Mouse (Mus musculus) liver, embryonic 15.5 days (tissue): ENCODE measurements around the gene Rln1. TPM values are rescaled to one million over a fixed set of nuclear protein-coding genes. Genes with fewer than 3 reads are reported as not detected.
A peak's percentile ranks its signal among the peaks of the same experiment; 100 is the strongest.

Source experiments
- ATAC-seq: fragments of 200-750 bp; cut with Nextera tagmentation; 2 replicates; pipeline ENCODE4 v1.8.0; 2017; ENCODE audit warnings: moderate number of reproducible peaks, mild to moderate bottlenecking, moderate library complexity; ENCODE audit not compliant: insufficient read depth
- H3K27ac ChIP-seq: fragments of 300-500 bp; sonication (generic); replicated peaks from 2 replicates; pipeline ENCODE4 v1.5.1; 2015; ENCODE audit warnings: mild to moderate bottlenecking, inconsistent platforms
- H3K27me3 ChIP-seq: fragments of 300-500 bp; sonication (generic); 2 replicates; pipeline ENCODE4 v1.6.1; 2015; ENCODE audit warnings: mild to moderate bottlenecking, inconsistent platforms
- H3K36me3 ChIP-seq: fragments of 300-500 bp; sonication (generic); replicated peaks from 2 replicates; pipeline ENCODE4 v1.6.1; 2015; ENCODE audit warnings: moderate library complexity, mild to moderate bottlenecking, inconsistent platforms
- H3K4me1 ChIP-seq: fragments of 300-500 bp; sonication (generic); replicated peaks from 2 replicates; pipeline ENCODE4 v1.6.1; 2015; ENCODE audit warnings: inconsistent platforms
- H3K4me2 ChIP-seq: fragments of 300-500 bp; sonication (generic); 2 replicates; pipeline ENCODE4 v1.6.1; 2015; ENCODE audit warnings: moderate library complexity, mild to moderate bottlenecking, inconsistent platforms
- H3K4me3 ChIP-seq: fragments of 300-500 bp; sonication (generic); replicated peaks from 2 replicates; pipeline ENCODE4 v1.5.1; 2015; ENCODE audit warnings: mild to moderate bottlenecking, inconsistent platforms
- H3K9ac ChIP-seq: fragments of 300-500 bp; sonication (generic); 2 replicates; pipeline ENCODE4 v1.6.1; 2015; ENCODE audit warnings: moderate library complexity, mild to moderate bottlenecking, inconsistent platforms
- H3K9me3 ChIP-seq: fragments of 300-500 bp; sonication (generic); replicated peaks from 2 replicates; pipeline ENCODE4 v1.6.1; 2016; ENCODE audit warnings: inconsistent platforms
- WGBS: fragments of 180-500 bp; shearing (Covaris S2); methylation state at CpG from one replicate; pipeline ENCODE4 v1.1.7; 2015; ENCODE audit warnings: mixed read lengths; ENCODE audit not compliant: insufficient replicate concordance; 5-methylcytosine and 5-hydroxymethylcytosine counted together
- polyA plus RNA-seq: library from polyadenylated mRNA; unstranded; fragments of >200 nt; fragmentation: Nextera tagmentation; extraction: Ambion mirVana; gene quantifications from 2 replicates; pipeline ENCODE4 v1.2.1, GENCODE M21; 2015

The Rln1 gene
- not detected in 2 replicates for polyA plus RNA-seq

DNA sequence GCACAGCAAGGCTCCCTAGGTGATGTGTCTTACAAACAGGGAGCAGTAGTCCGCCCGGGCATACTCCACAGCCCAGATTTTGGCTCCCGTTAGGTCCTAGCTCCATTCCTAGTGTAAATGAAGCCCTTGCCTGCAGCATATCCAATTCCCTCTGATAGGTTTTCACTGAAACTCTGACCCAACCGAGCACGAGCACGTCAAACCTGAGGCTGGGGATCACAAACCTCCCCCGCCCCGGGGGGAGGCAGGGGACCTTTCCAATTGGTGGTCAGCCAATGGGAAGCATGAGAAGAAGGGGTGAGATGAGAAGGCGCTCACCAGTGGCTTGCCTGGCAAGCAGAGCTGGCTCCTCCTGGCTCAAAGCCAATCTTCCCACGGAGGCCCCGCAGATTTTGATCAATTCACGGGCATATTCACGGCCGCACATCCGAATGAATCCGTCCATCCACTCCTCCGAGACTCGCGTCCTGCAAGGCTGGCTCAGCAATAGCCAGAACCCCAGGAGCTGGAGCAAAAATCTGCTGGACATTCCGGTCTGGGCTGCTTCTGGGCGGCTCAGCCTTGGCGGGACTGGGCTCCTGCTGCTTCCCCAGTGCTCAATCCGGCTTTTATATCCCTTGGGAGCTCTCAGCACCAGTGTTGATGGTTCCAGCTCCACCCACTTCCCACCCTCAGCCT, at the start of gene Rln1:
Gene Rln1, minus strand, starts transcription at position 603 of the 678 bp plus-strand sequence.
- Histone ChIP-seq H3K27me3 (peaks cover 48% of the 10 kb centered on the region), H3K9me3 (no peaks in the 10 kb centered on the region), H3K36me3 (no peaks in the 10 kb centered on the region), H3K4me2 (peak within 1 kb of the TSS; percentile 48), H3K4me3 (peak within 1 kb of the TSS; percentile 7; the same call in 1 of the 2 replicates), H3K27ac (no peak within 1 kb of the TSS), H3K4me1 (0 out of 2 replicates have a peak, but pooled peaks cover 4% of the 10 kb centered on the region), H3K9ac (no peak within 1 kb of the TSS)
- no peak for ATAC-seq
- WGBS = 9% methylated on average over 23 of the region's 23 CpGs

DNA sequence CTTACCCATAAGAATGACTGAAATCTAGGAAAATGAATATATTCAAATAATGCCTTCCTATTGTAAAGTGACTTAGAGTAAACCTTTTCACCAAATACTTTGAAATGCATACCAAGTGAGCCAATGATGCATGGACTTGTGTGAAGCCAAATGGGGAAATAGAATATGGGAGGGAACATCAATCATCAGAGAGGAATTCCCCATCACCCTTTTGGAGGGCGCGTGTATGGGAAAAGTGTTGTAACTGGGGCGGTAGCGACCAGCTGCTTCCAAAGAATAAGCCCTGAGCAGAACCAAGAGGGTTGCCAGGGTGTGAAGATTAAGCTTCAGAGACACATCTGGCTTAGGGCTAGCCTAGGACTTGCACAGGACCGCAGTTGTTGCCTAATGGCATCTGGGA, 48.9 kb upstream of the Rln1 start:
- H3K4me2 ChIP-seq = no peak overlapping the region
- no peak overlapping the region for H3K4me3 ChIP-seq
- no peak overlapping the region for H3K9ac ChIP-seq
- H3K4me1 ChIP-seq = 0 out of 2 replicates have a peak, but pooled peaks cover 10% of the 10 kb centered on the region
- H3K27ac ChIP-seq = no peak overlapping the region
- no peaks in the 10 kb centered on the region for H3K27me3 ChIP-seq
- no peaks in the 10 kb centered on the region for H3K36me3 ChIP-seq
- no peaks in the 10 kb centered on the region for H3K9me3 ChIP-seq
- WGBS = 77% methylated on average over 5 of the region's 5 CpGs
- no peak for ATAC-seq

DNA sequence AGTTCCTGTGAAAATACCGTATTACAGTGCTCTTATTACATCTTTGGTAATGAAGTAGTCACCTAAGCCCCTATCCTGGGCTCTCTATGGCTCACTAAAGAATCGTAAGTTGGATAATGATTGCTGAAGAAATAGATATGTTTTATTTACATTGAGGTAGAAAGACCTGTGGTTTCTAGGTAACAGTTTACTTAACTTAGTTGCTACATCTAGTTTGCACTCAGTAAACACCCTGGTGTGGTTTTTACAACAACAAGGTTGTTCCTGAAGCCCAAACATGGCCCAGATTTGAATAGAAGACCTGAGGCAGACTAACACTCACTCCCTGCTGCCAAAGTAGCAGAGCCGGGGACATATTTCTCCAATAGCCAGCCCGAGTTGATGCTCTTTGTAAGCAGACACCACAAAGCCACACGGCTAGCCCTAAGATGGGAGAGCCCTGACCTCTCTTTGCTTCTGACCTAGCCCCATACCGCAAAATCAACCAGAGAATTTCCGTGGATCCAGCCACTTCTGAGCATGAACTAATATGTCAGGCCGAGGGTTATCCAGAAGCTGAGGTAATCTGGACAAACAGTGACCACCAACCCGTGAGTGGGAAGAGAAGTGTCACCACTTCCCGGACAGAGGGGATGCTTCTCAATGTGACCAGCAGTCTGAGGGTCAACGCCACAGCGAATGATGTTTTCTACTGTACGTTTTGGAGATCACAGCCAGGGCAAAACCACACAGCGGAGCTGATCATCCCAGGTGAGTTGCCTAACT, 45.6 kb upstream of the Rln1 start:
- H3K4me3 ChIP-seq = no peak overlapping the region
- 0 out of 2 replicates have a peak, but pooled peaks cover 10% of the 10 kb centered on the region for H3K4me1 ChIP-seq
- no peak overlapping the region for H3K27ac ChIP-seq
- WGBS = 69% methylated on average over 14 of the region's 14 CpGs
- no peak overlapping the region for H3K4me2 ChIP-seq
- no peaks in the 10 kb centered on the region for H3K27me3 ChIP-seq
- no peak for ATAC-seq
- no peaks in the 10 kb centered on the region for H3K9me3 ChIP-seq
- no peaks in the 10 kb centered on the region for H3K36me3 ChIP-seq
- H3K9ac ChIP-seq = no peak overlapping the region

DNA sequence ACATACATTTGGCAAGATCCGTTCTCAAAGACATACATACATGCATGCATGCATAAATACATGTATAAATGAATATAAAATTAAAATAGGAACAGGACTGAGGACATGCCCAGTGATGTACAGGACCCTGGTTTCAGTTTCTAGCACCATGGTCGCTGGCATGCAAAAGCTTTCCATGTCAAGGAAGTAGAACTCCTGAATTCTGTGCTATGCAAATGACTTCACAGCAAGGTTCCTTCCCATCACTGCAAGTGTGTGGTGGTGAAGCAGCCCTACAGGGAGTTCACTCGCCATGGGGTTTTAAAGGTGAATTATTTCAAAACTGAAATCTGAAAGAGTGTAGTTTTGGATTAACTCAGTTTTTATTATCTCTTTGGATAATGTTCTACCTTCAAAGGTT, 41.9 kb upstream of the Rln1 start:
- H3K4me1 ChIP-seq = peaks cover 13% of the 10 kb centered on the region
- no peaks in the 10 kb centered on the region for H3K36me3 ChIP-seq
- no peak overlapping the region for H3K4me3 ChIP-seq
- ATAC-seq = no peak
- H3K9ac ChIP-seq = no peak overlapping the region
- H3K9me3 ChIP-seq = no peaks in the 10 kb centered on the region
- no peak overlapping the region for H3K27ac ChIP-seq
- no peaks in the 10 kb centered on the region for H3K27me3 ChIP-seq
- 65% methylated on average over 3 of the region's 3 CpGs for WGBS
- H3K4me2 ChIP-seq = no peak overlapping the region

DNA sequence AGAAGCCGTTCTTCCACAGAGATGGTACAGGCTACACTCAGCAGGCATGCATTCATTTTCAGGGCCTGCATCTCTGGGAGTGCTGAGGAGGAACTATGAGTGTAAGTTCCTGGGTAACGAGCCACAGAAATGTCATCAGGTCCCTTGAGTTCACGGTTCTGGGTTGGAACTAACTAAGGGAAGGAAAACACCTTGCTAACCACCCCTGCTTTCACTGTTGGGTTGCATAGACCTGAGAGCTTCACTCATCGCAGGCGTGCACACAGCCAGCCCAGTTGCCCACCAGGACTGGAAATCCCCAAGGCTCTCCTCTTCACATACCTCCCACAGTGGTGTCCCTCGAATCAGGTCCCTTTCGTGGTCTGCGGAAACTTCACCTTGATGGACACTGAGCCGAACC, 40.5 kb upstream of the Rln1 start:
- Histone ChIP-seq H3K9ac (no peak overlapping the region), H3K27me3 (no peaks in the 10 kb centered on the region), H3K9me3 (no peaks in the 10 kb centered on the region), H3K4me2 (no peak overlapping the region), H3K4me1 (peaks cover 12% of the 10 kb centered on the region), H3K27ac (no peak overlapping the region), H3K4me3 (no peak overlapping the region), H3K36me3 (no peaks in the 10 kb centered on the region)
- no peak for ATAC-seq
- WGBS = 81% methylated on average over 9 of the region's 9 CpGs

DNA sequence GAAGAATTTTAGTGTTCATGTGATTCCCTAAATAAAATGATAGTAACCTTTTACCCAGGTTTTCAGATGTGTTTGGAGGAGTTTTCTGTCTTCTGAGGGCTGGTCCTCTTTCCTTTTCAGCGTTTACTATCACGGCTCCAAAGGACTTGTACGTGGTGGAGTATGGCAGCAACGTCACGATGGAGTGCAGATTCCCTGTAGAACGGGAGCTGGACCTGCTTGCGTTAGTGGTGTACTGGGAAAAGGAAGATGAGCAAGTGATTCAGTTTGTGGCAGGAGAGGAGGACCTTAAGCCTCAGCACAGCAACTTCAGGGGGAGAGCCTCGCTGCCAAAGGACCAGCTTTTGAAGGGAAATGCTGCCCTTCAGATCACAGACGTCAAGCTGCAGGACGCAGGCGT, 39.0 kb upstream of the Rln1 start:
- Histone ChIP-seq H3K27ac (no peak overlapping the region), H3K4me3 (no peak overlapping the region), H3K4me2 (no peak overlapping the region), H3K9me3 (no peaks in the 10 kb centered on the region), H3K27me3 (no peaks in the 10 kb centered on the region), H3K36me3 (no peaks in the 10 kb centered on the region), H3K9ac (no peak overlapping the region), H3K4me1 (peaks cover 17% of the 10 kb centered on the region)
- WGBS = 74% methylated on average over 11 of the region's 11 CpGs
- no peak for ATAC-seq

DNA sequence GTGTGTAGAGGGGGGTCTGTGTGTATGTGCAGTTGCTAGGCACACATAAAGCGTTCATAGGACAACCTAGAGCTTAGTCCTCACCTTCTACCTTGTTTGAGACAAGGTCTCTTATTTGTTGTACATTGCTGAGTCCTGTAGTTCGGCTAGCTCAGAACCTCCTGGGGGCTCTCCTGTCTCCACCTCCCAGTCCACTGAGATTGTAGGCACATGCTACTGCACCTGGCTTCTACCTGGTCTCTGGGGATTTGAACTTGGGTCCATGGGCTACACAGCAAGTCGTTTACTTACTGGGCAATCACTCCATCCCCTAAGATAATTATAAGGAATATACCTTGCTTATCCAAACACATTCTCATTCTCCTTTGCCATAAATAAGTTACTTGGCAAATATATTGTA, 38.2 kb upstream of the Rln1 start:
- Histone ChIP-seq H3K9me3 (no peaks in the 10 kb centered on the region), H3K9ac (no peak overlapping the region)
- 63% methylated on average over 3 of the region's 3 CpGs for WGBS

DNA sequence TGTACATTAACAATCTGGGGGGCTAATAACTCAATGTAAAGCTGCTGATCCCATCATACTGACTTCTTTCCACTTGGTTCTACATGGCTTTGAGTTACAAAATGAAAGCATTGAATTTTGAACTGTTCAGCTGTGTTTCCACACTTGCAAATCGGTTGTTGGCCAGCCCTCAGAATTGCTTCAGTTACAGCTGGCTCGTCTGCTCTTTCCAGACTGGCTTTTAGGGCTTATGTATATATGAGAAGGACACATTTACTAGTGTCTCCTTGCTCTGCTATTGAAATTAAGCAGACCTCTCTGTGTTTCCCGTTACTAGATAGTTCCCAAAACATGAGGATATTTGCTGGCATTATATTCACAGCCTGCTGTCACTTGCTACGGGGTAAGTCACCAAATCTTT, 37.7 kb upstream of the Rln1 start:
- H3K4me3 ChIP-seq = peak overlapping the region; percentile 34
- H3K4me1 ChIP-seq = peaks cover 27% of the 10 kb centered on the region
- peak overlapping the region; percentile 5; the same call in 1 of the 2 replicates for H3K9ac ChIP-seq
- no peaks in the 10 kb centered on the region for H3K9me3 ChIP-seq
- peak overlapping the region; percentile 51 for H3K27ac ChIP-seq
- no peak for ATAC-seq
- WGBS = 44% methylated on average over 4 of the region's 4 CpGs
- no peaks in the 10 kb centered on the region for H3K36me3 ChIP-seq
- H3K4me2 ChIP-seq = peak overlapping the region; percentile 44
- no peaks in the 10 kb centered on the region for H3K27me3 ChIP-seq

More for the DNA sequence above, 38.2 kb upstream of the Rln1 start:
- peaks cover 23% of the 10 kb centered on the region for H3K4me1 ChIP-seq
- H3K27me3 ChIP-seq = no peaks in the 10 kb centered on the region
- no peak for ATAC-seq
- H3K4me3 ChIP-seq = no peak overlapping the region
- no peak overlapping the region for H3K27ac ChIP-seq
- no peaks in the 10 kb centered on the region for H3K36me3 ChIP-seq
- no peak overlapping the region; the same call in 1 of the 2 replicates for H3K4me2 ChIP-seq

DNA sequence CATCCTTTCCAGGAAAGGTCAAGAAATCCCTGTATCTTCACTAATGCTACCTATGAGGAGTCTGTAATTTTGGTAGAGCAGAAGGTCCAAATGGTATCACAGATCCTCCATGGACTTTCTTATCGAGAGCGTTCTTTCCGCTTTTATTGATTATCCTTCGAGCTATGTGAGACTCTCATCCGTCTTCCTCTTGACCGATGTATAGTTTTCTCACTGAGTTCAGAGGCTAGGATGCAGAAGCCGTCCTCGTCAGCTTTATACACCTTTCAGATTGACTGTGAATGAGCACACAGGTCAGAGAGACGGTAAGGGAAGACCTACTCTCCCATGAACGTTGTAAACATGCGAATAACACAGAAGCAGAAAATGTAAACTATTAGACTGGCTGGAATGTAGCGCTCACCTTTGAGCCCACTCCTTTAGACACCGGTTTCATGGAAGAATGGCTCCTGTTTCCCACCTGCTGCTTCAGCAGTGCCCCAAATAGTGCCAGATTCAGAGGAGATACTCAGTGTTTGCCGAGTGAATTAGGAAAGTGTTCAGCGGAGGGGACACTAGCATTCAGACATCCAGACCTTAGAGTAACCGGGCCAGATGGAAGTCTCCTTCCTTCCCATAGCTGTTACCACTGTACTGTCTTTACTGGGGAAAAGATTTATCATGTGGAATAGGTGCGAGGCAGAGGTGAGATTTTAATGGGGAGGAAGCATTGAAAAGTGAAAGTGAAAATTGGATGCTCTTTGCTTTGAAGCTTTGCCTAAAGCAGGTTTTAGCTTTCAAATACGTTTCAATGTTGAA, 37.0 kb upstream of the Rln1 start:
- 60% methylated on average over 18 of the region's 18 CpGs for WGBS
- peak overlapping the region; percentile 34 for H3K4me3 ChIP-seq
- no peak for ATAC-seq
- peak overlapping the region; percentile 51 for H3K27ac ChIP-seq
- H3K4me1 ChIP-seq = peaks cover 33% of the 10 kb centered on the region
- peak overlapping the region; percentile 44 for H3K4me2 ChIP-seq
- H3K9me3 ChIP-seq = no peaks in the 10 kb centered on the region
- H3K36me3 ChIP-seq = no peaks in the 10 kb centered on the region
- H3K9ac ChIP-seq = peak overlapping the region; percentile 5; the same call in 1 of the 2 replicates
- H3K27me3 ChIP-seq = no peaks in the 10 kb centered on the region

DNA sequence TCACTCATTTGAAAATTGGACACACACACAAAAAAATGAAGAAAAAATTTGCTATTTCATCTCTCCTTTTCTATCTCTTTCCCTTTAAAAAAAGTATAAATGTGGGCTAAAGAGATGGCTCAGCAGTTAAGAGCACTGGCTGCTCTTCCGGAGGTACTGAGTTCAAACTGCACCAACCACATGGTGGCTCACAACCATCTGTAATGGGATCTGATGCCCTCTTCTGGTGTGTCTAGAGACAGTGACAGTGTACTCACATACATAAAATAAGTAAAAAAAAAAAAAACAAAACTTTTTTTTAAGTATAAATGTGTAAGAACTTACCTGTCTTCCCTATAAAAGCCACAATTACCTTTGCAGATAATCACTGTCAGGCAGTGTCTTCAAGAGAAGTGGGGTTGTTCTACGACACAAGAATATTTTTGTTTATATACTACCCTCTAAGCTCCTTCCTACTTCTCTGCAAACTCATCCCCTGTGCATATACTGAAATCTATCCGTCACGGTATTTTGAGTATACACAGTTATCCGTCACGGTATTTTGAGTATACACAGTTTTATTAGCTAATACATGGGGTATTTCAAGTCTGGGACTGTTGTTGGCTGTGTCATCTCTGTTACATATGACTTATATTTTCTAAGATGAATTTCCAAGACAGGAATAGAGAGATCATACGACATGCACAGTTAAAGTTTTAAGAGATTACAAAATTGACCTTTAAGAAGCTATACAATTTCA, 36.2 kb upstream of the Rln1 start:
- Histone ChIP-seq H3K27me3 (no peaks in the 10 kb centered on the region), H3K9me3 (no peaks in the 10 kb centered on the region), H3K4me2 (no peak overlapping the region), H3K36me3 (no peaks in the 10 kb centered on the region), H3K4me1 (peaks cover 40% of the 10 kb centered on the region), H3K9ac (no peak overlapping the region), H3K4me3 (no peak overlapping the region), H3K27ac (no peak overlapping the region)
- ATAC-seq = no peak
- 73% methylated on average over 7 of the region's 7 CpGs for WGBS
